Mouse (Mus musculus): Measurements from ENCODE around the gene Gm10184.
"Not testable (repeated sequence)": the region's sequence is repeated elsewhere in the genome, so short reads cannot be mapped to it uniquely, and the experiment has no call there.

Gm10184 gene

GRCm38 (mm10) chr17:89910349-89910748 lies at the start of gene Gm10184:
Gene Gm10184, minus strand, starts transcription at chr17:89910449.
- DNase-seq: no peak

- no peak for DNase-seq
Observed at GRCm38 (mm10) chr17:89933950-89934349, 23.7 kb upstream of the Gm10184 start.

- no peak for DNase-seq
Observed at GRCm38 (mm10) chr17:89907686-89908085, 2.6 kb downstream of the Gm10184 start.

GRCm38 (mm10) chr17:89904701-89905100 lies 5.5 kb downstream of the Gm10184 start:
- DNase-seq: not testable (repeated sequence)

- DNase-seq: no peak
Observed at GRCm38 (mm10) chr17:89902767-89903166, 7.5 kb downstream of the Gm10184 start.

- no peak for DNase-seq
Observed at GRCm38 (mm10) chr17:89900610-89901009, 9.6 kb downstream of the Gm10184 start.

- no peak for DNase-seq
Observed at GRCm38 (mm10) chr17:89899813-89900212, 10.4 kb downstream of the Gm10184 start.

GRCm38 (mm10) chr17:89864996-89865395 lies 45.3 kb downstream of the Gm10184 start:
- no peak for DNase-seq
